Mouse (Mus musculus): ENCODE measurements around the gene Tpra1.

- TF ChIP-seq POLR2A (IDR thresholded peaks at IDR 0.05; ENCODE audit: low read depth, low read length) (no peak), CTCF (IDR thresholded peaks at IDR 0.05; ENCODE audit: extremely low read depth, insufficient read length, insufficient replicate concordance, low read depth, low read length) (no peak)
Measured at GRCm38 (mm10) chr6:88934816-88935215, 32.8 kb downstream of the Tpra1 start.
